Mouse (Mus musculus) embryonic facial prominence, embryonic 15.5 days (tissue): ENCODE measurements at regions not wholly inside any gene's neighbourhood (a gene's known extent, or its start where the extent isn't known, plus 50 kb on each side); places are given as distances from the start of the nearest gene placed in this dataset.

Experiments
- ATAC-seq: fragments of 200-750 bp; cut with Nextera tagmentation; 2 replicates; pipeline ENCODE4 v1.8.0; 2017; ENCODE audit warnings: low read depth, moderate TSS enrichment; ENCODE audit not compliant: insufficient number of reproducible peaks, low FRiP score, low TSS enrichment
- H3K27ac ChIP-seq: fragments of 300-500 bp; sonication (generic); replicated peaks from 2 replicates; pipeline ENCODE4 v1.5.1; 2015; ENCODE audit warnings: mild to moderate bottlenecking, inconsistent platforms
- H3K27me3 ChIP-seq: fragments of 300-500 bp; sonication (generic); 2 replicates; pipeline ENCODE4 v1.6.1; 2015; ENCODE audit warnings: inconsistent platforms
- H3K36me3 ChIP-seq: fragments of 300-500 bp; sonication (generic); 2 replicates; pipeline ENCODE4 v1.6.1; 2015; ENCODE audit warnings: mild to moderate bottlenecking, inconsistent platforms
- H3K4me1 ChIP-seq: fragments of 300-500 bp; sonication (generic); 2 replicates; pipeline ENCODE4 v1.6.1; 2015; ENCODE audit warnings: inconsistent platforms
- H3K4me2 ChIP-seq: fragments of 300-500 bp; sonication (generic); replicated peaks from 2 replicates; pipeline ENCODE4 v1.6.1; 2015; ENCODE audit warnings: mild to moderate bottlenecking, inconsistent platforms
- H3K4me3 ChIP-seq: fragments of 300-500 bp; sonication (generic); replicated peaks from 2 replicates; pipeline ENCODE4 v1.5.1; 2015; ENCODE audit warnings: mild to moderate bottlenecking, inconsistent platforms
- H3K9ac ChIP-seq: fragments of 300-500 bp; sonication (generic); 2 replicates; pipeline ENCODE4 v1.6.1; 2015; ENCODE audit warnings: inconsistent platforms
- H3K9me3 ChIP-seq: fragments of 300-500 bp; sonication (generic); replicated peaks from 2 replicates; pipeline ENCODE4 v1.6.1; 2016; ENCODE audit warnings: inconsistent platforms
- WGBS: fragments of 180-500 bp; shearing (Covaris S2); methylation state at CpG from one replicate; pipeline ENCODE4 v1.1.7; 2015; 5-methylcytosine and 5-hydroxymethylcytosine counted together

- Histone ChIP-seq H3K27me3 (no peaks in the 10 kb centered on the region), H3K36me3 (no peaks in the 10 kb centered on the region), H3K4me2 (no peak overlapping the region), H3K27ac (no peak overlapping the region), H3K4me3 (no peak overlapping the region), H3K9ac (no peak overlapping the region), H3K9me3 (no peaks in the 10 kb centered on the region), H3K4me1 (0 out of 2 replicates have a peak, but pooled peaks cover 4% of the 10 kb centered on the region)
- ATAC-seq, result no peak
- WGBS, result 53% methylated on average over 1 of the region's 1 CpGs
Measured at GRCm38 (mm10) chr4:33599966-33600365, 289.9 kb downstream of the Rngtt start.

- Histone ChIP-seq H3K4me1 (0 out of 2 replicates have a peak, but pooled peaks cover 1% of the 10 kb centered on the region), H3K27ac (no peak overlapping the region), H3K9ac (no peak overlapping the region), H3K9me3 (no peaks in the 10 kb centered on the region), H3K4me2 (no peak overlapping the region), H3K36me3 (no peaks in the 10 kb centered on the region), H3K27me3 (no peaks in the 10 kb centered on the region), H3K4me3 (no peak overlapping the region)
- no peak for ATAC-seq
- 50% methylated on average over 6 of the region's 6 CpGs for WGBS
Measured at GRCm38 (mm10) chr4:33600805-33601204, 290.7 kb downstream of the Rngtt start.

- no peak for ATAC-seq
- H3K9ac ChIP-seq, result no peak overlapping the region
- no peaks in the 10 kb centered on the region for H3K4me1 ChIP-seq
- no peak overlapping the region for H3K4me2 ChIP-seq
- no peak overlapping the region for H3K4me3 ChIP-seq
- no peaks in the 10 kb centered on the region for H3K9me3 ChIP-seq
- no peak overlapping the region for H3K27ac ChIP-seq
- no peaks in the 10 kb centered on the region for H3K36me3 ChIP-seq
- 84% methylated on average over 5 of the region's 5 CpGs for WGBS
- no peaks in the 10 kb centered on the region for H3K27me3 ChIP-seq
Measured at GRCm38 (mm10) chr4:33604636-33605035, 294.5 kb downstream of the Rngtt start.

GRCm38 (mm10) chr4:33639821-33640575, 284.4 kb upstream of the Cnr1 start:
- no peaks in the 10 kb centered on the region for H3K9me3 ChIP-seq
- no peak overlapping the region for H3K9ac ChIP-seq
- H3K27me3 ChIP-seq, result no peaks in the 10 kb centered on the region
- no peaks in the 10 kb centered on the region for H3K36me3 ChIP-seq
- H3K4me3 ChIP-seq, result no peak overlapping the region
- H3K4me2 ChIP-seq, result no peak overlapping the region
- H3K4me1 ChIP-seq, result no peaks in the 10 kb centered on the region
- no peak overlapping the region for H3K27ac ChIP-seq
- ATAC-seq, result no peak
- 77% methylated on average over 5 of the region's 5 CpGs for WGBS

- Histone ChIP-seq H3K4me3 (no peak overlapping the region), H3K9ac (no peak overlapping the region), H3K36me3 (no peaks in the 10 kb centered on the region), H3K27ac (no peak overlapping the region), H3K27me3 (no peaks in the 10 kb centered on the region), H3K4me2 (no peak overlapping the region), H3K9me3 (no peaks in the 10 kb centered on the region), H3K4me1 (no peaks in the 10 kb centered on the region)
- 69% methylated on average over 11 of the region's 11 CpGs for WGBS
- no peak for ATAC-seq
Measured at GRCm38 (mm10) chr4:33640576-33641255, 283.7 kb upstream of the Cnr1 start.

GRCm38 (mm10) chr4:33641883-33642282, 282.5 kb upstream of the Cnr1 start:
- no peaks in the 10 kb centered on the region for H3K9me3 ChIP-seq
- H3K4me1 ChIP-seq, result no peaks in the 10 kb centered on the region
- no peak overlapping the region for H3K4me2 ChIP-seq
- 65% methylated on average over 6 of the region's 6 CpGs for WGBS
- H3K4me3 ChIP-seq, result no peak overlapping the region
- no peak overlapping the region for H3K27ac ChIP-seq
- H3K9ac ChIP-seq, result no peak overlapping the region
- no peaks in the 10 kb centered on the region for H3K36me3 ChIP-seq
- no peak for ATAC-seq
- H3K27me3 ChIP-seq, result no peaks in the 10 kb centered on the region

- no peak for ATAC-seq
- 91% methylated on average over 13 of the region's 13 CpGs for WGBS
Measured at GRCm38 (mm10) chr4:33642526-33642925, 281.9 kb upstream of the Cnr1 start.

GRCm38 (mm10) chr4:33645217-33645616, 279.2 kb upstream of the Cnr1 start:
- H3K4me3 ChIP-seq, result no peak overlapping the region
- H3K4me1 ChIP-seq, result no peaks in the 10 kb centered on the region
- no peaks in the 10 kb centered on the region for H3K9me3 ChIP-seq
- no peak overlapping the region for H3K9ac ChIP-seq
- no peak overlapping the region for H3K27ac ChIP-seq
- WGBS, result 76% methylated on average over 2 of the region's 2 CpGs
- no peak for ATAC-seq
- H3K27me3 ChIP-seq, result no peaks in the 10 kb centered on the region
- H3K36me3 ChIP-seq, result no peaks in the 10 kb centered on the region
- no peak overlapping the region for H3K4me2 ChIP-seq

More at GRCm38 (mm10) chr4:33642526-33642925, 281.9 kb upstream of the Cnr1 start:
- Histone ChIP-seq H3K4me1 (no peaks in the 10 kb centered on the region), H3K4me2 (no peak overlapping the region), H3K27me3 (no peaks in the 10 kb centered on the region), H3K4me3 (no peak overlapping the region), H3K9ac (no peak overlapping the region), H3K9me3 (no peaks in the 10 kb centered on the region), H3K27ac (no peak overlapping the region), H3K36me3 (no peaks in the 10 kb centered on the region)

GRCm38 (mm10) chr4:33651292-33651691, 273.1 kb upstream of the Cnr1 start:
- no peak for ATAC-seq
- no peaks in the 10 kb centered on the region for H3K4me1 ChIP-seq
- no peak overlapping the region for H3K9ac ChIP-seq
- 84% methylated on average over 5 of the region's 5 CpGs for WGBS
- no peak overlapping the region for H3K4me3 ChIP-seq
- H3K27me3 ChIP-seq, result no peaks in the 10 kb centered on the region
- H3K27ac ChIP-seq, result no peak overlapping the region
- H3K9me3 ChIP-seq, result no peaks in the 10 kb centered on the region
- no peaks in the 10 kb centered on the region for H3K36me3 ChIP-seq
- no peak overlapping the region for H3K4me2 ChIP-seq

- H3K4me3 ChIP-seq, result no peak overlapping the region
- H3K27me3 ChIP-seq, result no peaks in the 10 kb centered on the region
- H3K4me2 ChIP-seq, result no peak overlapping the region
- H3K9me3 ChIP-seq, result no peaks in the 10 kb centered on the region
- peaks cover 6% of the 10 kb centered on the region; the same call in 1 of the 2 replicates for H3K4me1 ChIP-seq
- no peak overlapping the region for H3K27ac ChIP-seq
- no peak overlapping the region for H3K9ac ChIP-seq
- 85% methylated on average over 14 of the region's 14 CpGs for WGBS
- H3K36me3 ChIP-seq, result no peaks in the 10 kb centered on the region
- ATAC-seq, result no peak
Measured at GRCm38 (mm10) chr4:33659766-33660165, 264.6 kb upstream of the Cnr1 start.

- no peak for ATAC-seq
- Histone ChIP-seq H3K4me1 (peaks cover 6% of the 10 kb centered on the region; the same call in 1 of the 2 replicates), H3K4me3 (no peak overlapping the region)
Measured at GRCm38 (mm10) chr4:33660553-33660952, 263.8 kb upstream of the Cnr1 start.

More at GRCm38 (mm10) chr4:33660553-33660952, 263.8 kb upstream of the Cnr1 start:
- Histone ChIP-seq H3K27ac (no peak overlapping the region), H3K9me3 (no peaks in the 10 kb centered on the region), H3K4me2 (no peak overlapping the region), H3K9ac (no peak overlapping the region), H3K36me3 (no peaks in the 10 kb centered on the region), H3K27me3 (no peaks in the 10 kb centered on the region)
- WGBS, result 53% methylated on average over 5 of the region's 5 CpGs
